Mouse (Mus musculus) midbrain, postnatal 0 days (tissue): Measurements from ENCODE around the gene 9230112D13Rik. TPM values are rescaled to one million over a fixed set of nuclear protein-coding genes. Genes with fewer than 3 reads are reported as not detected.

Source experiments
- ATAC-seq: fragments of 200-750 bp; cut with Nextera tagmentation; 2 replicates; pipeline ENCODE4 v1.8.0; 2017; ENCODE audit warnings: moderate number of reproducible peaks, mild to moderate bottlenecking, moderate TSS enrichment, moderate library complexity; ENCODE audit not compliant: low FRiP score
- DNase-seq: peaks from one replicate; pipeline ENCODE4 v3.0.0-alpha.2; 2015; ENCODE audit warnings: low spot score
- H3K27ac ChIP-seq: fragments of 300-500 bp; sonication (generic); 2 replicates; pipeline ENCODE4 v1.5.1; 2014; ENCODE audit warnings: low read depth, mild to moderate bottlenecking, low read length, mixed read lengths
- H3K27me3 ChIP-seq: fragments of 300-500 bp; sonication (generic); 2 replicates; pipeline ENCODE4 v1.6.1; 2014; ENCODE audit warnings: low read length, control low read depth, mixed read lengths; ENCODE audit not compliant: insufficient read depth
- H3K36me3 ChIP-seq: fragments of 300-500 bp; sonication (generic); 2 replicates; pipeline ENCODE4 v1.6.1; 2014; ENCODE audit warnings: low read length, control low read depth, mixed read lengths; ENCODE audit not compliant: insufficient read depth
- H3K4me1 ChIP-seq: fragments of 300-500 bp; sonication (generic); 2 replicates; pipeline ENCODE4 v1.6.1; 2014; ENCODE audit warnings: mild to moderate bottlenecking, control low read depth, antibody characterized with exemption, low read length, mixed read lengths; ENCODE audit not compliant: insufficient read depth
- H3K4me2 ChIP-seq: fragments of 300-500 bp; sonication (generic); 2 replicates; pipeline ENCODE4 v1.6.1; 2014; ENCODE audit warnings: low read depth, mild to moderate bottlenecking, low read length, mixed read lengths; ENCODE audit not compliant: poor library complexity, severe bottlenecking
- H3K4me3 ChIP-seq: fragments of 300-500 bp; sonication (generic); 2 replicates; pipeline ENCODE4 v1.5.1; 2014; ENCODE audit warnings: low read depth, mild to moderate bottlenecking, low read length, moderate library complexity
- H3K9ac ChIP-seq: fragments of 300-500 bp; sonication (generic); replicated peaks from 2 replicates; pipeline ENCODE4 v1.6.1; 2014; ENCODE audit warnings: mild to moderate bottlenecking, low read length, moderate library complexity, mixed read lengths; ENCODE audit not compliant: poor library complexity, severe bottlenecking
- H3K9me3 ChIP-seq: fragments of 300-500 bp; sonication (generic); 2 replicates; pipeline ENCODE4 v1.6.1; 2016; ENCODE audit warnings: low read length, control low read depth
- CTCF ChIP-seq: IDR thresholded peaks from 2 replicates; pipeline ENCODE4 v1.5.1; 2016; ENCODE audit warnings: antibody characterized with exemption, mild to moderate bottlenecking
- WGBS: fragments of 180-500 bp; shearing (Covaris S2); extraction: QIAGEN DNeasy Blood & Tissue Kit; methylation state at CpG from one replicate; pipeline ENCODE4 v1.1.7; 2014; 5-methylcytosine and 5-hydroxymethylcytosine counted together
- polyA plus RNA-seq: library from polyadenylated mRNA; unstranded; fragments of >200 nt; fragmentation: Nextera tagmentation; extraction: Ambion mirVana; gene quantifications from 2 replicates; pipeline ENCODE4 v1.2.1, GENCODE M21; 2015
- total RNA-seq: library from RNA; depleted of rRNA; stranded (reverse); fragments of >200 nt; gene quantifications from 2 replicates; pipeline ENCODE4 v1.2.3, GENCODE M21; 2014; rRNA removed

Gene 9230112D13Rik
- total and polyA plus RNA-seq, 2 experiments from 2014 or later: not detected

GRCm38 (mm10) chr14:34466291-34466690 lies 56.3 kb downstream of the 9230112D13Rik start:
- TF ChIP-seq CTCF: no peak

More at GRCm38 (mm10) chr14:34466291-34466690, 56.3 kb downstream of the 9230112D13Rik start:
- no peaks in the 10 kb centered on the region for H3K27me3 ChIP-seq
- H3K36me3 ChIP-seq: no peaks in the 10 kb centered on the region
- H3K4me2 ChIP-seq: no peak overlapping the region
- 52% methylated on average over 3 of the region's 3 CpGs for WGBS
- no peaks in the 10 kb centered on the region for H3K4me1 ChIP-seq
- DNase-seq (peak; percentile 57), ATAC-seq (no peak)
- no peaks in the 10 kb centered on the region for H3K9me3 ChIP-seq
- H3K27ac ChIP-seq: no peak overlapping the region
- H3K4me3 ChIP-seq: no peak overlapping the region
- H3K9ac ChIP-seq: no peak overlapping the region

Other genes starting within 250 kb of the 9230112D13Rik start
- 6.4 and 8.2 TPM in 2 replicates for gene Shld2, start 212.3 kb downstream of the 9230112D13Rik start, total RNA-seq
- 6.9 and 8.5 TPM in 2 replicates for gene Shld2, start 212.3 kb downstream of the 9230112D13Rik start, polyA plus RNA-seq
- 185 and 192 TPM in 2 replicates for gene Glud1, start 212.1 kb downstream of the 9230112D13Rik start, total RNA-seq
- gene Glud1, start 212.1 kb downstream of the 9230112D13Rik start, polyA plus RNA-seq: 114 TPM in 2 replicates
- gene Fam25c, start 167.4 kb downstream of the 9230112D13Rik start, total RNA-seq: not detected in 2 replicates
- not detected in 2 replicates for gene Fam25c, start 167.4 kb downstream of the 9230112D13Rik start, polyA plus RNA-seq
- 14.3 and 22.3 TPM in 2 replicates for gene Sncg, start 148.0 kb downstream of the 9230112D13Rik start, total RNA-seq
- gene Sncg, start 148.0 kb downstream of the 9230112D13Rik start, polyA plus RNA-seq: 26.1 and 36.8 TPM in 2 replicates
- gene Mmrn2, start 147.3 kb downstream of the 9230112D13Rik start, total RNA-seq: 2.9 TPM in 2 replicates
- 2.1 and 2.6 TPM in 2 replicates for gene Mmrn2, start 147.3 kb downstream of the 9230112D13Rik start, polyA plus RNA-seq
- 42.5 and 50.8 TPM in 2 replicates for gene Bmpr1a, start 19.5 kb downstream of the 9230112D13Rik start, total RNA-seq
- 13.9 and 14.0 TPM in 2 replicates for gene Bmpr1a, start 19.5 kb downstream of the 9230112D13Rik start, polyA plus RNA-seq
- gene Ldb3, start 65.9 kb upstream of the 9230112D13Rik start, total RNA-seq: 1.6 and 1.7 TPM in 2 replicates
- gene Ldb3, start 65.9 kb upstream of the 9230112D13Rik start, polyA plus RNA-seq: 1.1 and 1.2 TPM in 2 replicates
- not detected in 2 replicates for gene Opn4, start 77.3 kb upstream of the 9230112D13Rik start, total RNA-seq
- gene Opn4, start 77.3 kb upstream of the 9230112D13Rik start, polyA plus RNA-seq: 0.10 and 0.14 TPM in 2 replicates
- 14.8 and 23.7 TPM in 2 replicates for gene Wapl, start 151.1 kb upstream of the 9230112D13Rik start, total RNA-seq
- 8.8 and 9.9 TPM in 2 replicates for gene Wapl, start 151.1 kb upstream of the 9230112D13Rik start, polyA plus RNA-seq